Mouse (Mus musculus) neural tube, embryonic 12.5 days (tissue): Measurements from ENCODE around the gene Car5a. TPM values are rescaled to one million over a fixed set of nuclear protein-coding genes. Genes with fewer than 3 reads are reported as not detected.
A peak's percentile ranks its signal among the peaks of the same experiment; 100 is the strongest.

Experiments used
- ATAC-seq: fragments of 200-750 bp; cut with Nextera tagmentation; 2 replicates; pipeline ENCODE4 v1.8.0; 2017; ENCODE audit warnings: low read depth, mild to moderate bottlenecking, moderate TSS enrichment, moderate library complexity; ENCODE audit not compliant: low FRiP score
- H3K27ac ChIP-seq: fragments of 300-500 bp; sonication (generic); 2 replicates; pipeline ENCODE4 v1.5.1; 2016
- H3K27me3 ChIP-seq: fragments of 300-500 bp; sonication (generic); replicated peaks from 2 replicates; pipeline ENCODE4 v1.6.1; 2016; ENCODE audit warnings: mild to moderate bottlenecking
- H3K36me3 ChIP-seq: fragments of 300-500 bp; sonication (generic); 2 replicates; pipeline ENCODE4 v1.6.1; 2016; ENCODE audit warnings: mild to moderate bottlenecking
- H3K4me1 ChIP-seq: fragments of 300-500 bp; sonication (generic); 2 replicates; pipeline ENCODE4 v1.6.1; 2016
- H3K4me2 ChIP-seq: fragments of 300-500 bp; sonication (generic); replicated peaks from 2 replicates; pipeline ENCODE4 v1.6.1; 2016; ENCODE audit warnings: mild to moderate bottlenecking
- H3K4me3 ChIP-seq: fragments of 300-500 bp; sonication (generic); 2 replicates; pipeline ENCODE4 v1.5.1; 2016
- H3K9ac ChIP-seq: fragments of 300-500 bp; sonication (generic); 2 replicates; pipeline ENCODE4 v1.6.1; 2016; ENCODE audit warnings: mild to moderate bottlenecking
- H3K9me3 ChIP-seq: fragments of 300-500 bp; sonication (generic); 2 replicates; pipeline ENCODE4 v1.6.1; 2016; ENCODE audit warnings: mild to moderate bottlenecking
- WGBS: fragments of 180-500 bp; shearing (Covaris S2); methylation state at CpG from one replicate; pipeline ENCODE4 v1.1.7; 2016; 5-methylcytosine and 5-hydroxymethylcytosine counted together
- polyA plus RNA-seq: library from polyadenylated mRNA; unstranded; fragments of >200 nt; fragmentation: Nextera tagmentation; extraction: Ambion mirVana; gene quantifications from 2 replicates; pipeline ENCODE4 v1.2.1, GENCODE M21; 2016

The Car5a gene
- polyA plus RNA-seq, 1 experiment from 2014 or later: 0.32 TPM

DNA sequence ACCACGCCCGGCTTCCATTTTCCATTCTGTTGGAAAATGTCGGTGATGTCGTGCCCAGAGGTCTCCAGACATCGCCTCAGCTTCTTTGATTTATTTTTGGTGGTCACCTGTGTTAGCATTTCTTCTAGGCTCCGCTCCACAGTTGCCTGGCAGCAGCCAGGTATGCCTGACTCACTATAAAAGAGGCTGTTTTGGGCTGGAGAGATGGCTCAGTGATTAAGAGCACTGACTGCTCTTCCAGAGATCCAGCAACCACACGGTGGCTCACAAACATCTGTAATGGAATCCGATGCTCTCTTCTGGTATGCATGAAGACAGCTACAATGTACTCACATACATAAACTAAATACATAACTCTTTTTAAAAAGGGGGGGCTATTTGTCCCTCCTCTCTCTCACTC is 18.4 kb downstream of the Car5a start:
- H3K27ac ChIP-seq: no peak overlapping the region
- H3K4me3 ChIP-seq: no peak overlapping the region
- 68% methylated on average over 8 of the region's 8 CpGs for WGBS
- ATAC-seq: no peak
- no peaks in the 10 kb centered on the region for H3K27me3 ChIP-seq
- no peak overlapping the region for H3K9ac ChIP-seq
- H3K4me2 ChIP-seq: no peak overlapping the region
- H3K36me3 ChIP-seq: no peaks in the 10 kb centered on the region
- no peaks in the 10 kb centered on the region for H3K9me3 ChIP-seq
- 0 out of 2 replicates have a peak, but pooled peaks cover under 1% of the 10 kb centered on the region for H3K4me1 ChIP-seq

DNA sequence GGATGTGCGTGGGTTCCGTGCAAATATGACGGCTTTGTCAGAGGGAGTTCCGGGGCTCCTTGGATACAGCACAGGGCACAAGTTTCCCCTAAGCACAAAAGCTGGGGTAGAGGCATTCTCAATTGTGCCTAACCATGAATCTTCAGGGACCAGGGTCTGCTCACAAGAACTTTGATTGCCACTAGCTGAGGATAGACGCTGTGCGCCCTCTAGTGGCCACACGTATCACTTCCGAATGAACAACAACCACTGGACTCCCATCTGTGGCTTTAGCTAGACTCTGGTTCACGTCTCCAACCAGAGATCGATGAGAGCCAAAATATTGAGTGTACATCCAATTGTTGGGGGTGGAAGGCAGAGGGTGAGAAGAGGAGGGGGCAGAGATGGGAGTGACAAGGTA is 19.1 kb downstream of the Car5a start:
- 32% methylated on average over 10 of the region's 10 CpGs for WGBS
- no peak overlapping the region for H3K27ac ChIP-seq
- no peak for ATAC-seq
- H3K27me3 ChIP-seq: no peaks in the 10 kb centered on the region
- H3K4me2 ChIP-seq: no peak overlapping the region
- no peaks in the 10 kb centered on the region for H3K9me3 ChIP-seq
- H3K4me3 ChIP-seq: no peak overlapping the region
- no peaks in the 10 kb centered on the region for H3K36me3 ChIP-seq
- H3K4me1 ChIP-seq: 0 out of 2 replicates have a peak, but pooled peaks cover 6% of the 10 kb centered on the region
- no peak overlapping the region for H3K9ac ChIP-seq

DNA sequence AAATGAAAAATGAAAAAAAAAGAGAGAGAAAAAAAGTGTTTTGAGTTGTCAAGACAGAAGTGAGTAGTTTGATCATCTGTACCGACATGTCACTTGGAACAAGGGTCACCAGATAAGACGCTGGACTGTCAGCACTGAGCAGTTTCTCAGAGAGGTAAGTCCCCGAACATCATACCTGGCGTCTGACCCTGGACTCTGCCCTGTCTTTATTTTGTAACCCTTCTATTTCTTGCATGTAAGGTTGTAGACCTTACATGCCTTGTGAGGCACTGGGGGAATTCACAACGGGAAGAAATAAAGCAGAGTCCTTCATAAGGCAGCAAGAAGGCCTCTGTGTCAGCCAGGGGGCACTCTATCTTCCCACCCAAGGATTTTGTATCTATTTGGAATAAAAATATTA is 20.0 kb downstream of the Car5a start:
- peaks cover 11% of the 10 kb centered on the region for H3K4me1 ChIP-seq
- 87% methylated on average over 5 of the region's 5 CpGs for WGBS
- H3K36me3 ChIP-seq: no peaks in the 10 kb centered on the region
- H3K9me3 ChIP-seq: no peaks in the 10 kb centered on the region
- H3K4me2 ChIP-seq: no peak overlapping the region
- ATAC-seq: no peak
- no peak overlapping the region for H3K27ac ChIP-seq
- no peaks in the 10 kb centered on the region for H3K27me3 ChIP-seq
- H3K4me3 ChIP-seq: no peak overlapping the region
- no peak overlapping the region for H3K9ac ChIP-seq

DNA sequence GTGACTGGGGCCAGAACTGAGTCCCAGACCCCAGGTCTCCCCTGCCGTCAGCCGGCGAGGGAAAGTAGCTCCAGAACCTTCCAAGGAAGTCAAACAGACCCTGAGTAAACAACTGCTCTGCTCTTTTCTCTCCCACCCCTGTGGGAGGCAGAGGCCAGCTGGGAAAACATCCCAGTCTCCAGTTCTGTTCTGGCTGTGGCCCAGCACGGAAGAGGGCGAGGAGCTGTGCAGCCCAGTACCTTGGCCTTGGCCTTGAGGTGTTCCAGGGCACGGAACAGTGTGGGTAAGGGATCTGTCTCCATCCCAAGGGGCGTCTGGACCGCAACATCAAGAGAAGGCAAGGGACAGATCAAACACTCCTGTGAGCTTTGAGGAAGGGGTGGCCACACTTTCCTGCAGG is 22.6 kb downstream of the Car5a start:
- H3K36me3 ChIP-seq: no peaks in the 10 kb centered on the region
- no peak for ATAC-seq

DNA sequence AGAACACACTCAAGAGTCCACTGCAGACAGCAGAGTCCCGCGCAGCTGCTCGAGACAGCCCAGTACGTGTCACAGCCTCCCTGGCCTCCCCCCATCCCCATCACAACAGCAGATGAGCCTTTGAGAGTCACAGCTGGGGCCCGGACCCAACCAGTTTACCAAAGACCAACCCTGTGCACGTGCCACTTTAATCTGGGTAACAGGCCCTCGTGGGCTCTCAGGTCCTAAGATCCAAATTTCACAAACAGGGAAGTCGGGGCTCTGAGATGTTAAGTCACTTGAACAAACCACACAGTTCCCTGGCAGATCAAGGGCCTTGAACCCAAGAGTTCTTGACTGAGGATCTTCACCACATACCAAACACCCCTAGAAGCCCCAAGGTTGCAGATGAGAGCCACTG is 23.1 kb downstream of the Car5a start:
- no peak overlapping the region for H3K27ac ChIP-seq
- H3K4me2 ChIP-seq: no peak overlapping the region
- H3K4me1 ChIP-seq: peaks cover 15% of the 10 kb centered on the region
- no peaks in the 10 kb centered on the region for H3K27me3 ChIP-seq
- ATAC-seq: no peak
- no peak overlapping the region for H3K4me3 ChIP-seq
- WGBS: 73% methylated on average over 8 of the region's 8 CpGs
- H3K36me3 ChIP-seq: no peaks in the 10 kb centered on the region
- H3K9ac ChIP-seq: no peak overlapping the region
- H3K9me3 ChIP-seq: no peaks in the 10 kb centered on the region

More for the DNA sequence above, 22.6 kb downstream of the Car5a start:
- Histone ChIP-seq H3K4me3 (no peak overlapping the region), H3K27me3 (no peaks in the 10 kb centered on the region), H3K4me1 (peaks cover 15% of the 10 kb centered on the region), H3K9ac (no peak overlapping the region), H3K27ac (no peak overlapping the region), H3K9me3 (no peaks in the 10 kb centered on the region), H3K4me2 (no peak overlapping the region)
- 72% methylated on average over 8 of the region's 8 CpGs for WGBS

DNA sequence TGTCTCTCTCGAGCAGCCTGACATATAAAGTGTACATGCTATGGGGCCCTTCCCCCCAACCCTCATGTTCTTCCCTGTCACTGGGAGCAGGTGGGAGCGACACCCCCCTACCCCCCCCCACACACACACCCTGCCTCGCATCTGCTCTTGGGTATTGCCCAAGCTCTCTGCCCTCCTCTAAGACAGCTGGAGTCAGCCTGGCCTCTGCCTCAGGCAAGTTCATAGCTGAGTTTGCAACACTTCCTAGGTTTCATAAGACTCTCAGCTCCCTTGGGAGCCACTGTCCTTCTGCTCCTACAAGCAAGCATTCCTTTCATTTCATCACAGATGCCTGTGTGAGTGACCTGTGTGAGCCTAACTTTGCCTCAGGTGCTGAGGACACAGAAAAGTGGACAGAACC is 25.0 kb downstream of the Car5a start:
- H3K4me1 ChIP-seq: peaks cover 15% of the 10 kb centered on the region
- H3K27ac ChIP-seq: no peak overlapping the region
- no peak overlapping the region for H3K4me2 ChIP-seq
- WGBS: 44% methylated on average over 3 of the region's 3 CpGs
- no peak overlapping the region for H3K4me3 ChIP-seq
- H3K9me3 ChIP-seq: no peaks in the 10 kb centered on the region
- ATAC-seq: 0 out of 2 replicates have a peak, but pooled peaks have one; percentile 29
- H3K27me3 ChIP-seq: no peaks in the 10 kb centered on the region
- H3K36me3 ChIP-seq: no peaks in the 10 kb centered on the region
- no peak overlapping the region for H3K9ac ChIP-seq

DNA sequence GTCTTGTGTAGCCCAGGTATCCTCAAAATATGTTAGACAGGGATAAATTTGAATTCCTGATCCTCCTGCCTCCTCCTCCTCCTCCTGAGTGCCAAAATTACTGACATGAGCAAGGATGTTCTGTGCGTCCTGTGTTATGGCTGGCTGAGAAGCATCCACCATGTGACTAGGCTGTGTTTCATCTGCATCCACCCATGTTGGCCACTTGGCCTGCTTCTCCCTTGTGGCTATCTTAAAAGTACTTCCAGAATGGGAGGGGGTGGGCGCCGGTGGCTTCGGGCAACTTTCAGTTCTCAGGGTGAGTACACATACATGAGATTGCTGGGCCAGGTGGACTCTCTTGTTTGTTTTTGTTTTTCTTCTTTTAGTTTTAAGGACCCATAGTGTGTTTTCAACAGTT is 25.5 kb downstream of the Car5a start:
- ATAC-seq: no peak
- Histone ChIP-seq H3K9me3 (no peaks in the 10 kb centered on the region), H3K27me3 (no peaks in the 10 kb centered on the region), H3K27ac (no peak overlapping the region), H3K9ac (no peak overlapping the region), H3K4me3 (no peak overlapping the region), H3K36me3 (no peaks in the 10 kb centered on the region), H3K4me2 (no peak overlapping the region), H3K4me1 (peaks cover 15% of the 10 kb centered on the region)
- 66% methylated on average over 4 of the region's 4 CpGs for WGBS

DNA sequence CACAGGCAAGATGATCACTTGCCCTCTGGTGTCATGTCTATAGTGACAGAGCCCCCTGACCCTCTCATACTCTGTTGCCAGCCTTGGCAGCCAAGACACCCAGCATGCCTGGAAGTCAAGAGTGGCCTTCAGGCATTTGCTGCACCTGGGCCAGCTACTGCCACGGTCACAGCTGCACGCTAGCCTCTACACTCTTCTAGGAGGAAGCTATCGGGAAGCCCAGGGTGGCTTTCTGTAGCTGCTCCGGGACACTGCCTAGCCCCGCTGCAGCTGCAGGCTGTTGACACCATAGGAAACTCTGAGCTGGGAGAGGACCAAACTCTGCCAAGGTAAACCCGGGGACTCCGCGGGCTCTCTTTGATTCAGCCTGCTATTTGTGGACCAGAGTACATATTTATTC is 31.3 kb downstream of the Car5a start:
- Histone ChIP-seq H3K27ac (no peak overlapping the region), H3K4me3 (no peak overlapping the region), H3K9ac (no peak overlapping the region), H3K4me2 (no peak overlapping the region), H3K9me3 (no peaks in the 10 kb centered on the region), H3K36me3 (no peaks in the 10 kb centered on the region), H3K27me3 (no peaks in the 10 kb centered on the region; the same call in 1 of the 2 replicates), H3K4me1 (no peaks in the 10 kb centered on the region)
- no peak for ATAC-seq
- whole genome bisulfite sequencing: 80% methylated on average over 8 of the region's 8 CpGs

DNA sequence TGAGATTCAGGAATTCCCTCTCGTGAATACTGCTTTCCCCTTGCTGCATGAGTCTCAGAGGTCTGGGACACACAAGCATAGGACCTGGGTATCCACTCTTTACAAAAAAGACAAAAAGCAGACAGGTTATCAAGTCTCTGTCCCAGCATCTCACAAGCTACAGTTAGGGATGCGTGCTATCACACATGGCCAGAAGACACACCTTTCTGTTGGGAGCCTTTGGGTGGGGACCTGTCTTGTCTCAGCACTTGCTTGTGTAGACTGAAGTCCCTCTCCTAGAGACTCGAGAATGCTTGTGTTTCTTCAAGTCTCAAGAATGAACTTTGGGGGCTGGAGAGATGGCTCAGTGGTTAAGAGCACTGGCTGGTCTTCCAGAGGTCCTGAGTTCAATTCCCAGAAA is 31.9 kb downstream of the Car5a start:
- 74% methylated on average over 3 of the region's 3 CpGs for WGBS
- no peaks in the 10 kb centered on the region; the same call in 1 of the 2 replicates for H3K27me3 ChIP-seq
- H3K9me3 ChIP-seq: no peaks in the 10 kb centered on the region
- no peak for ATAC-seq
- H3K4me1 ChIP-seq: peaks cover 3% of the 10 kb centered on the region
- no peaks in the 10 kb centered on the region for H3K36me3 ChIP-seq
- H3K27ac ChIP-seq: no peak overlapping the region
- H3K4me2 ChIP-seq: no peak overlapping the region
- H3K4me3 ChIP-seq: no peak overlapping the region
- H3K9ac ChIP-seq: no peak overlapping the region

- 0 out of 2 replicates have a peak overlapping the region, but pooled peaks have one; percentile 13 for H3K9ac ChIP-seq
- H3K9me3 ChIP-seq: no peaks in the 10 kb centered on the region
- H3K27me3 ChIP-seq: no peaks in the 10 kb centered on the region; the same call in 1 of the 2 replicates
- H3K27ac ChIP-seq: no peak overlapping the region
- 71% methylated on average over 7 of the region's 7 CpGs for WGBS
- H3K4me1 ChIP-seq: peaks cover 5% of the 10 kb centered on the region
- H3K4me3 ChIP-seq: no peak overlapping the region
- H3K4me2 ChIP-seq: no peak overlapping the region
- H3K36me3 ChIP-seq: no peaks in the 10 kb centered on the region
- no peak for ATAC-seq
Observed at GRCm38 (mm10) chr8:121911987-121912386, 32.7 kb downstream of the Car5a start.

- 94% methylated on average over 6 of the region's 6 CpGs for WGBS
- no peak overlapping the region for H3K4me2 ChIP-seq
- no peak overlapping the region for H3K9ac ChIP-seq
- H3K4me3 ChIP-seq: no peak overlapping the region
- no peaks in the 10 kb centered on the region; the same call in 1 of the 2 replicates for H3K27me3 ChIP-seq
- H3K27ac ChIP-seq: no peak overlapping the region
- no peaks in the 10 kb centered on the region for H3K9me3 ChIP-seq
- peaks cover 9% of the 10 kb centered on the region for H3K4me1 ChIP-seq
- ATAC-seq: no peak
- no peaks in the 10 kb centered on the region for H3K36me3 ChIP-seq
Observed at GRCm38 (mm10) chr8:121911400-121911799, 33.3 kb downstream of the Car5a start.

- ATAC-seq: no peak
- no peaks in the 10 kb centered on the region for H3K36me3 ChIP-seq
- no peak overlapping the region for H3K4me2 ChIP-seq
- no peak overlapping the region for H3K27ac ChIP-seq
- H3K9me3 ChIP-seq: no peaks in the 10 kb centered on the region
- no peaks in the 10 kb centered on the region; the same call in none of the 2 replicates for H3K27me3 ChIP-seq
- peaks cover 23% of the 10 kb centered on the region for H3K4me1 ChIP-seq
- no peak overlapping the region for H3K9ac ChIP-seq
- H3K4me3 ChIP-seq: no peak overlapping the region
- WGBS: 8% methylated on average over 6 of the region's 6 CpGs
Observed at GRCm38 (mm10) chr8:121909663-121910062, 35.0 kb downstream of the Car5a start.

DNA sequence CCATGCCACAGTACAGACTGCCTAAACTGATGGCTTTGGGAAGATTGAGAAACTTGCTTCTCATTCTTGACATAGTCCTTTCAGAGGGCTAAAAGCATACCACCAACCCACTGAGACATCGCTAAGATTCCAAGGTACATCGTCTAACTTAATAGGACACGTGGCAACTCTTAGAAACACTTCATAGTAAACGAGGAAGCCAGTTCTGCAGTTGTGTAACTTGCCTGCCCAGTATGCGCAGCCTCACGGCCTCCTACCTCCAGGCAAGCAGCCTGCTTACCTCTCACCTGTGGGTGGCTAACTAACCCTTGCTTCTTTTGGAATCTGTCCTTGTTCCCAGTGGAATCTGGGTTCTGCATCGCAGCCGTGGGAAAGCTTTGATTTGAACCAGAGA is 35.6 kb downstream of the Car5a start:
- Histone ChIP-seq H3K4me2 (no peak overlapping the region), H3K36me3 (no peaks in the 10 kb centered on the region), H3K9me3 (no peaks in the 10 kb centered on the region), H3K9ac (no peak overlapping the region), H3K4me3 (no peak overlapping the region), H3K4me1 (peaks cover 23% of the 10 kb centered on the region), H3K27me3 (no peaks in the 10 kb centered on the region; the same call in none of the 2 replicates), H3K27ac (no peak overlapping the region)
- WGBS: 79% methylated on average over 8 of the region's 8 CpGs
- no peak for ATAC-seq
